Mouse (Mus musculus) kidney, postnatal 14 days (tissue): ENCODE results near the gene Acox3.

Experiments
- DNase-seq: peaks from one replicate; pipeline ENCODE4 v3.0.0; 2022; ENCODE audit warnings: mixed read lengths

Acox3 gene

DNA sequence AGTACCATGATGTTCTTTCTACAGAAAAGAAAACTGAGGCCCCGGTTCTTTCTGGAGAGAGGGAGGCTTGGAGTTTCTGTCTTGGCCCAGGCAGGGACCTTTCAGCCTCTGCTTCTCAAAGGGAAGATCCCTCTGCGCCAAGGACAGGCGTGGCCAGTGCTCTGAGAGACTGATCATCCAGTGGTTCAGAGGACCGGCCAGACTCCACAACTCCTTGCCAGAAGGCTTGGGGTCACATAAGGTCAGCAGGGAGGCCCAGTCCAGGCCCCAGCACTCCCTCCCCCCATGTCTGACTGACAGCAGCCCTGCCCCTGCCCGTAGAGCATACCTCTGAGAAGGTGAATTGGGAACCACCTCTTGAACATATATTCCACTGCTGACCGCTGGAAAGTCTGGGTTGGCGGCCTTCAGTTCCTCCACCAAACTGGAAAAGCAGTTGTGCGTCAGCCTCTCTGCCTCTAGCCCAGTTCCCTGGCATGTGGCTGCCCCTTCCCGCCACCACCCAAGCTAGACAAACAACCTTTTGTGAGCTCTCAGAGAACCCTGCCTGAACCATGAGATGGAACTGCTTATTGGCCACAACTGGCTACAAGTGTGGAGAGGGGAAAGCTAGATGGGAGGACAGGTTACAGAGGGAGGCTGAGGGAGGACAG lies 71.0 kb downstream of the Acox3 start:
- DNase-seq, result no peak

GRCm38 (mm10) chr5:35655753-35656485 lies 73.1 kb downstream of the Acox3 start:
- DNase-seq, result no peak

DNA sequence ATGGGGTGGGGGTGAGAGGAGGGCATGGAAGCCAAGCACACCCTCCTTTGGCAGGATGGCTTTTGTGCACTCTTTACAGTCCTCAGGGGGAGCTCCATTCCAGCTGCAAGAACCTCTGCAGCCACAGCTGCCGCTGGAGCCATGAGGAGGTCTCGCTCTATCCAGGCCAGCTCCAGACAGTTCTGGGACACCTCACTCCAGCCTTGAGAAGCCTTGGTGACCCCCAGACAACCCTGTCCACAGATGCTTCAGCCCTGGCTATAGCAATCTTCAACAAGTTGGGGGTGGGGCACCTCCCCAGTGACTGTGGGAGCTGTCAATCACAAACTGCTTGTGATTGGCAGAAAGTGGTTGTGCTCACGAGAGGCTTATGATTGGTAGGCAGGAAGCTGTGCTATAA lies 76.7 kb downstream of the Acox3 start:
- DNase-seq, result no peak

DNA sequence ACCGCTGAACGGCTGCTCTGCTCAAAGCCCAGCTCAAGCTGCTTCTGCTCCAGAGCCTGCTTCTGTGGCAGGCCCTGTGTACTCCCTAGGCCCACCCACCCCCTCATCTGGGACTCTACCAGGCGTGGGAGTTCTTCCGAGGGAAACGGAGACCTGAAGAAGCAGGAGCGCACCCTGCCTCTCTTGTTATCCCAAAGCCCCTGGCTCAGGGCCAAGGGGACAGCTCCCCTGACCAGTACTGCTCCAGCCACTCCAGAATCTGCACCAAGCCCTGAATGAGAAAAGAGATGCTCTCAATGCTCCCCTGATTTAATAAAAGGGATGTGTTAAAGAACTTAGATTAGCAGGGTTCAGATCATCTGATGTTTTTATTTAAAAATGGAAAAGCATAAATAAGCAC lies 78.4 kb downstream of the Acox3 start:
- no peak for DNase-seq

DNA sequence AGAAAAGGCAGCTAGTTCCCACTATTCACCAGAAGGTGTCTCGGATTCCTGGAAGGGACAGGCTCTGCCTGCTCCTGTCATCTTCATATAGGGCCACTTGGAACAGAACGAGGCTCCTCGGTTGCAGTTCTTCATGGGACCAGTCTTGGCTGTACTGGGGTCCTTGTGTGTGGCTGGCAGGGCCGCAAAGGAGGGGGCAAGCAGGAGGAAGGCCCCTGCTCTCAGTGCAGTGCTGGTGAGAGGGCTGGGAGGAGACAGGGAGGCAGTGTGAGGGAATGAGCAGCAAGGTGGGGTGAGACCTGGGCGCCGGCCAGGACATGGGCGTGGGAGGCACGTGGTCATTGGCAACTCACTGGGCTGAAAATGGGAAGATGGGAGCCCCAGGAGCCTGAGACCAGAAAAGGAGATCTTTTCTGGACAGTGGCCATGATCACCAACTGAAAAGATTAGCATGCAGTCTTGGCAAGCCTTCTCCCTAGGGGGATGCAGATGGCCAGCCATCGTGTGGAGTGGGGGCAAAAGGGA lies 79.2 kb downstream of the Acox3 start:
- no peak for DNase-seq
